Mouse (Mus musculus) lung, embryonic 15.5 days (tissue): ENCODE data around the gene Gm26602. TPM values are rescaled to one million over a fixed set of nuclear protein-coding genes. Genes with fewer than 3 reads are reported as not detected.
A peak's percentile ranks its signal among the peaks of the same experiment; 100 is the strongest.

Experiments
- ATAC-seq: fragments of 200-750 bp; cut with Nextera tagmentation; 2 replicates; pipeline ENCODE4 v1.8.0; 2017; ENCODE audit warnings: moderate number of reproducible peaks, borderline replicate concordance; ENCODE audit not compliant: low FRiP score, low TSS enrichment; ENCODE audit errors: extremely low read depth
- H3K27ac ChIP-seq: fragments of 300-500 bp; sonication (generic); 2 replicates; pipeline ENCODE4 v1.5.1; 2015; ENCODE audit warnings: moderate library complexity, mild to moderate bottlenecking, inconsistent platforms
- H3K27me3 ChIP-seq: fragments of 300-500 bp; sonication (generic); 2 replicates; pipeline ENCODE4 v1.6.1; 2015; ENCODE audit warnings: inconsistent platforms
- H3K36me3 ChIP-seq: fragments of 300-500 bp; sonication (generic); 2 replicates; pipeline ENCODE4 v1.6.1; 2015; ENCODE audit warnings: inconsistent platforms
- H3K4me1 ChIP-seq: fragments of 300-500 bp; sonication (generic); 2 replicates; pipeline ENCODE4 v1.6.1; 2015; ENCODE audit warnings: inconsistent platforms
- H3K4me2 ChIP-seq: fragments of 300-500 bp; sonication (generic); 2 replicates; pipeline ENCODE4 v1.6.1; 2015; ENCODE audit warnings: inconsistent platforms, mild to moderate bottlenecking, moderate library complexity
- H3K4me3 ChIP-seq: fragments of 300-500 bp; sonication (generic); 2 replicates; pipeline ENCODE4 v1.5.1; 2015; ENCODE audit warnings: mild to moderate bottlenecking, inconsistent platforms
- H3K9ac ChIP-seq: fragments of 300-500 bp; sonication (generic); 2 replicates; pipeline ENCODE4 v1.6.1; 2015; ENCODE audit warnings: inconsistent platforms
- H3K9me3 ChIP-seq: fragments of 300-500 bp; sonication (generic); 2 replicates; pipeline ENCODE4 v1.6.1; 2016; ENCODE audit warnings: inconsistent platforms
- WGBS: fragments of 180-500 bp; shearing (Covaris S2); methylation state at CpG from one replicate; pipeline ENCODE4 v1.1.7; 2015; 5-methylcytosine and 5-hydroxymethylcytosine counted together
- polyA plus RNA-seq: library from polyadenylated mRNA; unstranded; fragments of >200 nt; fragmentation: Nextera tagmentation; extraction: Ambion mirVana; gene quantifications from 2 replicates; pipeline ENCODE4 v1.2.1, GENCODE M21; 2015

The Gm26602 gene
- polyA plus RNA-seq, 1 experiment from 2014 or later = 1.2 TPM

- Histone ChIP-seq H3K9me3 (no peaks in the 10 kb centered on the region), H3K27ac (no peak overlapping the region), H3K27me3 (peaks cover 62% of the 10 kb centered on the region), H3K4me1 (peaks cover 48% of the 10 kb centered on the region), H3K4me2 (peak overlapping the region; percentile 53; the same call in 1 of the 2 replicates), H3K4me3 (peak overlapping the region; percentile 29), H3K36me3 (no peaks in the 10 kb centered on the region), H3K9ac (no peak overlapping the region)
- no peak; the same call in 1 of the 2 replicates for ATAC-seq
- WGBS = 20% methylated on average over 26 of the region's 26 CpGs
Measured at GRCm38 (mm10) chr10:79920056-79920890, 9.6 kb downstream of the Gm26602 start.

- Histone ChIP-seq H3K36me3 (no peaks in the 10 kb centered on the region), H3K27ac (no peak within 1 kb of the TSS), H3K27me3 (peaks cover 62% of the 10 kb centered on the region), H3K4me1 (peaks cover 47% of the 10 kb centered on the region), H3K4me2 (peak within 1 kb of the TSS; percentile 53), H3K4me3 (peak within 1 kb of the TSS; percentile 29), H3K9me3 (no peaks in the 10 kb centered on the region), H3K9ac (peak within 1 kb of the TSS; percentile 24; the same call in 1 of the 2 replicates)
- WGBS = 4% methylated on average over 41 of the region's 41 CpGs
- ATAC-seq = no peak
Measured at GRCm38 (mm10) chr10:79920958-79921535, 10.4 kb downstream of the Gm26602 start, which contains the start of gene R3hdm4. TSS of gene R3hdm4 (minus strand) at chr10:79921208.

GRCm38 (mm10) chr10:79921572-79921971, 10.9 kb downstream of the Gm26602 start:
- Histone ChIP-seq H3K4me2 (peak overlapping the region; percentile 53), H3K27me3 (peaks cover 62% of the 10 kb centered on the region), H3K4me1 (peaks cover 48% of the 10 kb centered on the region), H3K4me3 (peak overlapping the region; percentile 29), H3K9me3 (no peaks in the 10 kb centered on the region), H3K9ac (peak overlapping the region; percentile 24; the same call in 1 of the 2 replicates), H3K27ac (no peak overlapping the region), H3K36me3 (no peaks in the 10 kb centered on the region)
- no peak for ATAC-seq
- WGBS = 2% methylated on average over 34 of the region's 34 CpGs

DNA sequence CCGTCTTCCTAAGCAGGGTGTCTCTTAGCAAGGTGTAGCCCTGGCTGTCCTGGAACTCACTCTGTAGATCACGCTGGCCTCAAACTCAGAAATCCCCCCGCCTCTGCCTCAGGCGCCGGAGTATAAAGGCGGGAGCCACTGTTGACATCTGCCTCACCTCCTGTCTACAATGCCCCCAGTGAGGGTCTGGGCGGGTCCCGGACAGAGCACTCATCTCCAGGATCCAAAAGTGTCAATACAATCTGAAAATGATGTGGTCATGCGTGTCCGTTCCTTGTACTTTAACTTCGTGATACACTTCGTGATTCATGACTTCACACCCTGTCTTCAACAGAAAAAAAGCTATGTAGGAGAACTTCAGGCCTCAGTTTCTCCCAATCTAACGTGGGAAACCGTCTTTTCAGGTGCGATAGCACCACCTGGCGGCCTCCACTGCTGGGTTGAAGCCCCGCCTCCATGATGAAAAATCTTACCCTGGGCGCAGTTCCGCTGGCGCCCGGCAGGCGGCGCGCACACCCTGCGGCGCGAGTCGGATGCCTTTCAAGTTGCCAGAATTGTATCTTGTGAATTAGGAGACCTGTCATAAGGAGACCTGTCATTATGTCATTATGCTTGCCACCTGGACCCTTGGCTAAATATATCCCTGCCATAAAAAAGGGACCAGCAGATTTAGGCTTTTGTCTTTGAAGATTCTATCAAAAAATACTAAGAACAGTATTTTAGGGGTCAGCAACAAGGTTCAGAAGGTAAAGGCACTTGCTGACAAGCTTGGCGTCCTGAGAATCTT, 14.5 kb downstream of the Gm26602 start:
- H3K36me3 ChIP-seq = no peaks in the 10 kb centered on the region
- no peaks in the 10 kb centered on the region for H3K9me3 ChIP-seq
- H3K4me3 ChIP-seq = peak overlapping the region; percentile 77
- WGBS = 9% methylated on average over 29 of the region's 29 CpGs
- peaks cover 34% of the 10 kb centered on the region for H3K27me3 ChIP-seq
- H3K4me2 ChIP-seq = peak overlapping the region; percentile 91
- H3K4me1 ChIP-seq = peaks cover 45% of the 10 kb centered on the region
- H3K9ac ChIP-seq = no peak overlapping the region
- ATAC-seq = no peak
- no peak overlapping the region for H3K27ac ChIP-seq

DNA sequence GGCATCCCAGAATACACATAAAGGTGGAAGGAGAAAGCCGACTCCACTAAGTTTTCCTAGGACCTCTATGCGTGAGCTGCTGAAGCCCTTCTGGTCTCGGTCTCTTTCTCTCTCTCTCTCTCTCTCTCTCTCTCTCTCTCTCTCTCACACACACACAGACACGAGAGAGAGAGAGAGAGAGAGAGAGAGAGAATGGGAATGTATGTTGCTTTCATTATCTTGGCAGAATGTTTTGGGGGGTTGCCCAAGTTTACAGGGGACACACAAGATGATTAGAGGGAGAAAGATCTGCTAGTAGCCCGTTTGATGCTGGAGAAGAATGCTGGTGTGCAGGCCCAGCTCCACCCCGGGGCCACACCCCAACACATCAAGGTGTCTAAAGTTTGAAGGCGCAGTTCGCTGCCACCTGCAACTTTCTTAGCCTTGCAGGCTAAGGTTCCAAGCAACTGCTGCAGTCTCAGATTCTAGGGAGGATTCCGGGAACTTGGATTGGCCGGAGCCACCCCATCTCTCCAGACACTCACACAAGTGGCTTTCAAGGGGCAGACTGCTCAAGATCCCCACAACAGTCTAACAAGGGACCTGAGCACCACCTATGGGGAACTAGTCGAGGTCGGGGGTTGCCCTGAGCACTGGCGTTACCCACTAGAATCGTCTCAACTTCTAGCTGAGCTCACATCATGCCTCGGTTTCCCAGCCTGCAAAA, 15.3 kb downstream of the Gm26602 start:
- H3K4me1 ChIP-seq = peaks cover 43% of the 10 kb centered on the region
- peaks cover 27% of the 10 kb centered on the region for H3K27me3 ChIP-seq
- no peak; the same call in 1 of the 2 replicates for ATAC-seq
- peak overlapping the region; percentile 77 for H3K4me3 ChIP-seq
- peak overlapping the region; percentile 93 for H3K27ac ChIP-seq
- H3K9ac ChIP-seq = peak overlapping the region; percentile 81
- H3K9me3 ChIP-seq = no peaks in the 10 kb centered on the region
- WGBS = 5% methylated on average over 15 of the region's 15 CpGs
- H3K36me3 ChIP-seq = no peaks in the 10 kb centered on the region
- peak overlapping the region; percentile 91 for H3K4me2 ChIP-seq

- H3K27ac ChIP-seq = peak within 1 kb of the TSS; percentile 93
- peak; percentile 71 for ATAC-seq
- no peaks in the 10 kb centered on the region for H3K9me3 ChIP-seq
- H3K27me3 ChIP-seq = peaks cover 19% of the 10 kb centered on the region
- H3K9ac ChIP-seq = peak within 1 kb of the TSS; percentile 81
- peaks cover 44% of the 10 kb centered on the region for H3K4me1 ChIP-seq
- under 1% methylated on average over 63 of the region's 63 CpGs for WGBS
- 0 out of 2 replicates have a peak, but pooled peaks cover under 1% of the 10 kb centered on the region for H3K36me3 ChIP-seq
- H3K4me3 ChIP-seq = peak within 1 kb of the TSS; percentile 77
- H3K4me2 ChIP-seq = peak within 1 kb of the TSS; percentile 91
Measured at GRCm38 (mm10) chr10:79926491-79927323, 16.1 kb downstream of the Gm26602 start, which contains the start of gene Arid3a. TSS of gene Arid3a (plus strand) at chr10:79927043.

DNA sequence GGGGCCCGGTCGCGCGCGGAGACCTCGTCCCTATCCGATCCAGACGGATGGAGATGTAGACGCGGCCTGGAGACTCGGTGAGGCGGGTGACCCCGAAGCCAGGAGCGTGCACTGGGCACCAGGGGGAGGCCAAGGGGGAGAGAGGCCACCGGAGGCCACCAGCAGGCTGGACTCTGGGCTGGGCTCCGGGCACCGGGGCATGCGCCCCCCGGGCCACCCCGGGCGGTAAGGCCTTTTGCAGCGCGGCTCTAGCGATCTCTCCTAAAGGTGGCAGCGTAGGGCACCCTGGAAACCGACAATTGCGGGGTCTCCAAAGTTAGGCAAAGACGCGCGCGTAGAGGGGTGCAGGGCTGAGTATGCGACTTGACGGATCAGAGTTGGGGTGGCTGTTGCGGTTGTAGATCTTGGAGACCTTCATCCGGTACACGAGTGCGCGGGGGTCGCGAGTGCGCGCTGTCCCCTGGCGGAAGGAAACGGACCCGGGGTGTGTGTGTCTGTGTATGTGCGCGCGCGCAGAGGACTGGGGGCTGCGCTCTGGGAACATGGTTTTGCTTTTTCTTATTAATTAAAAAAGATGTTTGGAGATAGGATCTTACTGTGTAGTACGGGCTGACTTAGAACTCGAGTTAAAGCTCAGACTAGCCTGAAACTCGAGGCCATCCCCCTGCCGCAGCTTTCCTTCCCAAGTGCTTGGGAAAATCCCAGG, 16.8 kb downstream of the Gm26602 start:
- Histone ChIP-seq H3K9ac (peak overlapping the region; percentile 81), H3K4me3 (peak overlapping the region; percentile 77), H3K27ac (peak overlapping the region; percentile 93), H3K4me2 (peak overlapping the region; percentile 91), H3K9me3 (no peaks in the 10 kb centered on the region), H3K36me3 (0 out of 2 replicates have a peak, but pooled peaks cover 3% of the 10 kb centered on the region), H3K4me1 (peaks cover 50% of the 10 kb centered on the region), H3K27me3 (peaks cover 11% of the 10 kb centered on the region)
- peak; percentile 14 for ATAC-seq
- WGBS = under 1% methylated on average over 54 of the region's 54 CpGs

- Histone ChIP-seq H3K4me2 (peak overlapping the region; percentile 91), H3K4me3 (peak overlapping the region; percentile 77), H3K4me1 (peaks cover 56% of the 10 kb centered on the region), H3K36me3 (0 out of 2 replicates have a peak, but pooled peaks cover 3% of the 10 kb centered on the region), H3K9ac (peak overlapping the region; percentile 81), H3K9me3 (no peaks in the 10 kb centered on the region), H3K27ac (peak overlapping the region; percentile 93), H3K27me3 (peaks cover 5% of the 10 kb centered on the region)
- under 1% methylated on average over 26 of the region's 29 CpGs for WGBS
- ATAC-seq = no peak
Measured at GRCm38 (mm10) chr10:79928030-79928694, 17.5 kb downstream of the Gm26602 start.

GRCm38 (mm10) chr10:79928907-79929701, 18.4 kb downstream of the Gm26602 start:
- H3K4me1 ChIP-seq = peaks cover 66% of the 10 kb centered on the region
- H3K9me3 ChIP-seq = no peaks in the 10 kb centered on the region
- H3K27ac ChIP-seq = peak overlapping the region; percentile 31
- ATAC-seq = no peak
- H3K9ac ChIP-seq = peak overlapping the region; percentile 33; the same call in 1 of the 2 replicates
- peak overlapping the region; percentile 91 for H3K4me2 ChIP-seq
- 0 out of 2 replicates have a peak, but pooled peaks cover 3% of the 10 kb centered on the region for H3K36me3 ChIP-seq
- H3K4me3 ChIP-seq = peak overlapping the region; percentile 77
- H3K27me3 ChIP-seq = no peaks in the 10 kb centered on the region
- WGBS = 15% methylated on average over 9 of the region's 9 CpGs
